Mouse (Mus musculus): ENCODE data around the gene Asgr1.

GRCm38 (mm10) chr11:70079928-70080327, 26.0 kb downstream of the Asgr1 start:
- TF ChIP-seq CTCF (IDR thresholded peaks at IDR 0.05; ENCODE audit: extremely low read depth, insufficient read depth, low read length) = no peak
- TF ChIP-seq POLR2A (IDR thresholded peaks at IDR 0.05; ENCODE audit: extremely low read depth, insufficient read depth, low read length) = no peak

Measured in cortical plate, adult 2 months (tissue).